Mouse (Mus musculus): ENCODE data around the gene Bche. TPM values are rescaled to one million over a fixed set of nuclear protein-coding genes. Genes with fewer than 3 reads are reported as not detected.

Bche gene
- not detected for total RNA-seq (2023)

GRCm38 (mm10) chr3:73708410-73708714 is at the start of gene Bche:
TSS of gene Bche (minus strand) at chr3:73708415.

Data from monocyte, adult 59 days (primary cell).